Mouse (Mus musculus): ENCODE measurements around the gene Rhot2. TPM values are rescaled to one million over a fixed set of nuclear protein-coding genes. Genes with fewer than 3 reads are reported as not detected.
A peak's percentile ranks its signal among the peaks of the same experiment; 100 is the strongest.

Rhot2 gene
- polyA plus RNA-seq, 1 experiment from 2014 or later = 8.6 TPM

Small RNA genes lying within 50 kb of the gene (microRNA-seq; reads per million reads assigned to microRNA genes)
- gene Mir3082 = 3.2 reads per million, percentile 10 among the genes with 10 or more reads in this experiment

Other genes starting within 250 kb of the Rhot2 start
- 621 and 686 TPM in 2 replicates for gene Gng13, start 127.7 kb downstream of the Rhot2 start, polyA plus RNA-seq (2021; fragmentation: Nextera tagmentation)
- gene Chtf18, start 117.4 kb downstream of the Rhot2 start, polyA plus RNA-seq (2021; fragmentation: Nextera tagmentation) = 0.99 and 1.8 TPM in 2 replicates
- 52.1 and 53.1 TPM in 2 replicates for gene Rpusd1, start 117.2 kb downstream of the Rhot2 start, polyA plus RNA-seq (2021; fragmentation: Nextera tagmentation)
- gene Mslnl, start 108.8 kb downstream of the Rhot2 start, polyA plus RNA-seq (2021; fragmentation: Nextera tagmentation) = not detected in 2 replicates
- 0.21 and 0.24 TPM in 2 replicates for gene Msln, start 90.5 kb downstream of the Rhot2 start, polyA plus RNA-seq (2021; fragmentation: Nextera tagmentation)
- 32.8 and 34.8 TPM in 2 replicates for gene Narfl, start 71.1 kb downstream of the Rhot2 start, polyA plus RNA-seq (2021; fragmentation: Nextera tagmentation)
- 76.2 and 91.6 TPM in 2 replicates for gene Haghl, start 59.2 kb downstream of the Rhot2 start, polyA plus RNA-seq (2021; fragmentation: Nextera tagmentation)
- 0.36 and 0.49 TPM in 2 replicates for gene Ccdc78, start 58.3 kb downstream of the Rhot2 start, polyA plus RNA-seq (2021; fragmentation: Nextera tagmentation)
- 182 and 194 TPM in 2 replicates for gene Fam173a, start 52.0 kb downstream of the Rhot2 start, polyA plus RNA-seq (2021; fragmentation: Nextera tagmentation)
- 2.4 and 3.0 TPM in 2 replicates for gene AC134908.4, start 49.2 kb downstream of the Rhot2 start, polyA plus RNA-seq (2021; fragmentation: Nextera tagmentation)
- gene Metrn, start 47.7 kb downstream of the Rhot2 start, polyA plus RNA-seq (2021; fragmentation: Nextera tagmentation) = 7.3 and 11.1 TPM in 2 replicates
- gene Fbxl16, start 35.8 kb downstream of the Rhot2 start, polyA plus RNA-seq (2021; fragmentation: Nextera tagmentation) = 218 and 257 TPM in 2 replicates
- 15.6 and 18.6 TPM in 2 replicates for gene Wdr24, start 21.2 kb downstream of the Rhot2 start, polyA plus RNA-seq (2021; fragmentation: Nextera tagmentation)
- 33.3 and 39.5 TPM in 2 replicates for gene Jmjd8, start 16.0 kb downstream of the Rhot2 start, polyA plus RNA-seq (2021; fragmentation: Nextera tagmentation)
- gene Stub1, start 11.4 kb downstream of the Rhot2 start, polyA plus RNA-seq (2021; fragmentation: Nextera tagmentation) = 365 and 398 TPM in 2 replicates
- 18.4 and 27.7 TPM in 2 replicates for gene Rhbdl1, start 7.6 kb downstream of the Rhot2 start, polyA plus RNA-seq (2021; fragmentation: Nextera tagmentation)
- 2.1 and 2.8 TPM in 2 replicates for gene Gm20683, start 3.1 kb downstream of the Rhot2 start, polyA plus RNA-seq (2021; fragmentation: Nextera tagmentation)
- gene Wdr90, start 16.6 kb upstream of the Rhot2 start, polyA plus RNA-seq (2021; fragmentation: Nextera tagmentation) = 2.1 and 2.3 TPM in 2 replicates
- gene Mcrip2, start 23.9 kb upstream of the Rhot2 start, polyA plus RNA-seq (2021; fragmentation: Nextera tagmentation) = 36.0 and 36.4 TPM in 2 replicates
- gene Mettl26, start 30.2 kb upstream of the Rhot2 start, polyA plus RNA-seq (2021; fragmentation: Nextera tagmentation) = 87.8 and 94.9 TPM in 2 replicates
- gene Wfikkn1, start 36.0 kb upstream of the Rhot2 start, polyA plus RNA-seq (2021; fragmentation: Nextera tagmentation) = not detected in 2 replicates
- gene Rab40c, start 74.9 kb upstream of the Rhot2 start, polyA plus RNA-seq (2021; fragmentation: Nextera tagmentation) = 6.4 and 7.1 TPM in 2 replicates
- 115 and 168 TPM in 2 replicates for gene Pigq, start 100.1 kb upstream of the Rhot2 start, polyA plus RNA-seq (2021; fragmentation: Nextera tagmentation)
- 1.6 and 1.9 TPM in 2 replicates for gene Nhlrc4, start 100.1 kb upstream of the Rhot2 start, polyA plus RNA-seq (2021; fragmentation: Nextera tagmentation)
- 0.54 and 1.1 TPM in 2 replicates for gene A930017K11Rik, start 107.7 kb upstream of the Rhot2 start, polyA plus RNA-seq (2021; fragmentation: Nextera tagmentation)
- gene Capn15, start 140.9 kb upstream of the Rhot2 start, polyA plus RNA-seq (2021; fragmentation: Nextera tagmentation) = 9.0 and 12.3 TPM in 2 replicates
- 5.9 and 6.4 TPM in 2 replicates for gene Rab11fip3, start 224.7 kb upstream of the Rhot2 start, polyA plus RNA-seq (2021; fragmentation: Nextera tagmentation)
- gene Decr2, start 245.5 kb upstream of the Rhot2 start, polyA plus RNA-seq (2021; fragmentation: Nextera tagmentation) = 31.0 and 38.4 TPM in 2 replicates

All from layer of hippocampus, adult 6 months (tissue).